Mouse (Mus musculus): Measurements from ENCODE around the gene Lactb. TPM values are rescaled to one million over a fixed set of nuclear protein-coding genes. Genes with fewer than 3 reads are reported as not detected.

Gene Lactb
- polyA plus RNA-seq, 1 experiment: 15.4 TPM

DNA sequence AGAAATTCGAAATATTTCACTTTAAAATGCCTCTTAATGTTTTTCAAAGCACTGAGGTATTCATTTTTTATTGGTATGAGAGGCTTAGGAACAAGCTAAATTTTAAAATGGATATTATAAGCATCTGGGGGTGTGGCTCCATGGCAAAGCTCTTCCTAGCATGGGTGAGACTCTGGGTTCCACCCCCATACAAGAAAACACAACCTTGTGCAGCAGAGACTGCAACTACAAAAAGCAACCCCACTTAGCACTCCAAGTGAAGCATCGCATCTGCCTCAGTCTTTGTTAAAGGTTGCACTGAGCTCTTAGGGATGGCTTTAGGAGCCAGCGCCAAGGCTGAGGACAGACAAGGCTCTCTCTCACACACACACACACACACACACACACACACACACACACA, 13.8 kb downstream of the Lactb start:
- no peak overlapping the region for H3K4me3 ChIP-seq (ENCODE audit: insufficient read depth, low read length)
- no peaks in the 10 kb centered on the region for H3K4me1 ChIP-seq (ENCODE audit: control insufficient read depth, insufficient read depth, low read length)
- no peak overlapping the region for H3K27ac ChIP-seq (ENCODE audit: insufficient read depth, low read length)
- TF ChIP-seq POLR2A (IDR thresholded peaks at IDR 0.05; ENCODE audit: low read depth, low read length) (no peak), CTCF (IDR thresholded peaks at IDR 0.05; ENCODE audit: borderline replicate concordance, insufficient read depth, low read length) (no peak)

DNA sequence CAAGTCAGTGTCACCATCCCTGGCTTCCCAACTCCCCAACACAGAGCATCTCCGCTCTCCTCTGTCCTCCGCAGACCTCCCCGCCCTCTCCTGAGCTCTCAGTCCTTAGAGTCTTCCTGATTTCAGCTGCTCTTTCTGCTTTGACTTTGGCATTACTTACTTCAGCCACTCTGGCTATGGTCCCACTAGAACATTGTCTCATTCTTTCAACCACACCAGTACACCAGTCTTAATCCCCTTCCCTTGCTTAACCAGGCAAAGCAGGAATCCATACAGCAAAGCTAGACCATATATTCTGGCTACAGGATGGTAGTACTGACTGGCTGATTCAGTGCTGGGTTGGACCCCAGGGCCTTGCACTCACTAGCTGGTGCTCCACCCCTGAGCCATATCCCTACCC, 17.8 kb downstream of the Lactb start:
- Histone ChIP-seq H3K4me3 (ENCODE audit: insufficient read depth, low read length) (no peak overlapping the region), H3K4me1 (ENCODE audit: control insufficient read depth, insufficient read depth, low read length) (no peaks in the 10 kb centered on the region), H3K27ac (ENCODE audit: insufficient read depth, low read length) (no peak overlapping the region)
- TF ChIP-seq CTCF (IDR thresholded peaks at IDR 0.05; ENCODE audit: borderline replicate concordance, insufficient read depth, low read length): no peak
- TF ChIP-seq POLR2A (IDR thresholded peaks at IDR 0.05; ENCODE audit: low read depth, low read length): no peak

DNA sequence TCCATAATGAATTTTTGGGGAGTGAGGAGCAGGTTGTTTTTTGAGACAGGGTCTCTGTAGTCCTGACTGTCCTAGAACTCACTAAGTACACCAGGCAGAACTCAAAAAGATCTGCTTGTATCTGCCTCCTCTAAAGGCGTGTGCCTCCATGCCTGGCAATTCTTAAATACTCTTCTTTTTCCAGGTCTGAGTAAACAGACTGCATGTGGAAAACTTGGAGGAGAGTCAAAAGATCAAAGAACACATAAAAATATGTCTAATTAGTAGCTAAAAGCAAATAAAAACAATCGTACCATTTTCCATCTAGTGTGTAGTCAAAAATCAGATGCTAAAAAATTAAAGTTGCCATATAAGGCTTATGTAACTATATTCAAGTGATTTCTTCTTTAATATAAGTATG, 22.4 kb downstream of the Lactb start:
- Histone ChIP-seq H3K4me1 (ENCODE audit: control insufficient read depth, insufficient read depth, low read length) (no peaks in the 10 kb centered on the region), H3K27ac (ENCODE audit: insufficient read depth, low read length) (no peak overlapping the region; the same call in 1 of the 2 replicates), H3K4me3 (ENCODE audit: insufficient read depth, low read length) (no peak overlapping the region)
- TF ChIP-seq POLR2A (IDR thresholded peaks at IDR 0.05; ENCODE audit: low read depth, low read length) (no peak), CTCF (IDR thresholded peaks at IDR 0.05; ENCODE audit: borderline replicate concordance, insufficient read depth, low read length) (no peak)

DNA sequence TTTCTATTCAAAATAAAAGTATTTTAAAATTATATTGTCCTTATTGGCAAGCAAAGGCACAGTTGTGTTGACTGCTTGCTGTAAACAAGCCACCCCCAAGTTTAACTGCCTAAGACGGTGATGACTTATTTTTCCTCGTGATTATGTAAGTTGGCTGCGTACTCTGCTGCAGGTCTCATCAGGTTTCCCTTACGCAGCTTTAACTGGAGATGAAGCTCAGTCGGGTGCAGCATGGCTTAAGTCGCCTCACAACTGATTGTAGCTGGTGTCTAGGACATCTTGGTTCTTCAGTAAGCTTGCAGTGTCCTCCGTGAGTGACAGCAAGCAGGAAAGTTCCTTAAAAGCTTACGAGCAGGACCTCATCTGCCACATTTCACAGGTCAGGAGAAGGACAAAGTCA, 23.0 kb downstream of the Lactb start:
- no peak for TF ChIP-seq POLR2A (IDR thresholded peaks at IDR 0.05; ENCODE audit: low read depth, low read length)
- TF ChIP-seq CTCF (IDR thresholded peaks at IDR 0.05; ENCODE audit: borderline replicate concordance, insufficient read depth, low read length): no peak
- Histone ChIP-seq H3K27ac (ENCODE audit: insufficient read depth, low read length) (no peak overlapping the region), H3K4me1 (ENCODE audit: control insufficient read depth, insufficient read depth, low read length) (no peaks in the 10 kb centered on the region), H3K4me3 (ENCODE audit: insufficient read depth, low read length) (no peak overlapping the region)

DNA sequence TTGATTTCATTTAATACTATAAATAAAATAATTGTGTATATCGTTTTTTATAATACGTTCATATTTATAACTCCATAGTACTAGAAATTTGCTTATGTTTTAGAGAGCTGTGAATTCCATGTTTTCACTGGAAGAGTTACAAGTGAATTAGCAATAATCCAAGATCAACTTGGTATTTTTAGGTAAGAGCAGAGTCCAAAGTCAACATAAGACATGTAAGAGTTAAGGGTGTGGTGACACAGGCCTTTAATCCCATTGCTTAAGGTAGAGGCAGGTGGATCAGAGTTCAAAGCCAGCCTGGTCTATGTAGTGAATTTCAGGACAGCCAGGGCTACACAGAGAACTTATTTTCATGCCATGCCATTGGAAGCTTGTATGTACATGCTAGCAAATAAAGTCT, 26.7 kb downstream of the Lactb start:
- TF ChIP-seq POLR2A (IDR thresholded peaks at IDR 0.05; ENCODE audit: low read depth, low read length): no peak
- no peak for TF ChIP-seq CTCF (IDR thresholded peaks at IDR 0.05; ENCODE audit: borderline replicate concordance, insufficient read depth, low read length)
- Histone ChIP-seq H3K27ac (ENCODE audit: insufficient read depth, low read length) (no peak overlapping the region), H3K4me1 (ENCODE audit: control insufficient read depth, insufficient read depth, low read length) (no peaks in the 10 kb centered on the region), H3K4me3 (ENCODE audit: insufficient read depth, low read length) (no peak overlapping the region)

DNA sequence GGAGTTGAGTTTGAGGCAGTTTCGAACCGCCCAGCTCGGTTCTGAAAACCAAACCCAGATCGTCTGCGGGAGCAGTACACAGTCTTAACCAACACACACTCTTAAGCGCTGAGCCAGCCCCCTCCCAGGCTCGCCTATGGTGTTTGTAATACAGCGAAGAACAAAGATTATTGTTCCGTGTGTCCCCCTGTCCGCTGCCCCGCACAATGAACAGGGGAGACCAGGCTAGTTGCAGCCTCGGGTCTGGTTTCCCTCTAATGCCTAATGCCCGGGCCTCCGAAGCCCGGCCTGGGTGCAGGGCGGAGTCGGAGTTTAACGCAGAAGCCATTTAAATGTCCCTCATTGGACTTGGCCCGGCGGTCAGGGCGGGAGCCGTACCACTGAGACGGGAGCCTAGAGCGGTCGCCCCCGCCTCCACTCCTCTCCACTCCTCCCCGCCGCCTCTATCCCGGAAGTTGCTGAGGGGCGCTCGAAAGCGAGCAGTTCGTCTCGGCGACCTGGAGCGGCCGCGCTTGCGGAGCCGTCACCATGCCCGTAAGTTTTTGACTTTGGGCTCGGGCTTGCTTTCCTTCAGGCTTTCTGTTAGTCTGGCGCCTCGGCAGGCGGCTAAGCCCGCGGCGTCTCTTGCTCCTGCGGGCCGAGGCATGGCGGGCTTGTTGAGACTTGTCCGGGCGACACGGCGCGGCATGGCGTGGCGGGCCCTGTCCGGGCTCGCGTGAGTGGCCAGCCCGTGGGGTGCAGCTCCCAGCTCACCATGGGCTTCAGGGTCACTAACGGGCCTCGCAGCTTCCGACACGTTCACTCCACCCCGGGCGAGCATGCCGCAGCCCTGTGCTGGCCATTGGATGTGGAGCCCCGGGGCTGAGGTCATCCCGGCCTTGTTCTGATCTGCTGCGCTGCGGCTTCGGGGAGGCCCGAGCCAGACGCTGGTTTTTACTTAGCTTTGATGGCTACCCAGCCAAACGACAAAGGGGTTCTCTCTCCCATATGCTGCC, 29.3 kb downstream of the Lactb start, which contains the start of gene Rps27l:
TSS of gene Rps27l (plus strand) at position 440 of the 995 bp plus-strand sequence.
- peaks cover 1% of the 10 kb centered on the region; the same call in 1 of the 2 replicates for H3K4me1 ChIP-seq (ENCODE audit: control insufficient read depth, insufficient read depth, low read length)
- peak within 1 kb of the TSS; percentile 93 for H3K4me3 ChIP-seq (ENCODE audit: insufficient read depth, low read length)
- TF ChIP-seq CTCF (IDR thresholded peaks at IDR 0.05; ENCODE audit: borderline replicate concordance, insufficient read depth, low read length) (no peak), POLR2A (IDR thresholded peaks at IDR 0.05; ENCODE audit: low read depth, low read length) (peak; percentile 90)
- peak within 1 kb of the TSS; percentile 93 for H3K27ac ChIP-seq (ENCODE audit: insufficient read depth, low read length)

DNA sequence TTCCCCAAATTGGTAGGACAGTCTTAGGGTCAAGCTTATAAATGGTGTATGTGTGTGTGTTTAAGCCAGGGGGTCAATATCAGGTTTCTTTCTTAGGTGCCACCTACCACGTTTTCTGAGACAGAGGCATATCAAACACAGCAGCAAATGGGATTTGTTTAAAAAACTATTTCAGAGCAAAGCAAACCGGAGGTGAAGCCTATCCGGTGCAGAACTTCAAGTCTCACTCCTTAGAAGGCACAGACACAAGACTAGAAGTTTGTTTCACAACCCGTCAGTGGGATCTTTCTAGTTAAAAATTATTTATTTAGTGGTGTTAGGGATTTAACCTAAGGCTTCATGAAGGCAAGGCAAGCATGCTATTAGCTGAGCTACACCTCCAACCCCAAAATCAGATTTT, 30.1 kb downstream of the Lactb start:
- peak overlapping the region; percentile 31 for H3K4me3 ChIP-seq (ENCODE audit: insufficient read depth, low read length)
- H3K4me1 ChIP-seq (ENCODE audit: control insufficient read depth, insufficient read depth, low read length): peaks cover 3% of the 10 kb centered on the region; the same call in 1 of the 2 replicates
- no peak for TF ChIP-seq POLR2A (IDR thresholded peaks at IDR 0.05; ENCODE audit: low read depth, low read length)
- no peak for TF ChIP-seq CTCF (IDR thresholded peaks at IDR 0.05; ENCODE audit: borderline replicate concordance, insufficient read depth, low read length)
- H3K27ac ChIP-seq (ENCODE audit: insufficient read depth, low read length): peak overlapping the region; percentile 91

DNA sequence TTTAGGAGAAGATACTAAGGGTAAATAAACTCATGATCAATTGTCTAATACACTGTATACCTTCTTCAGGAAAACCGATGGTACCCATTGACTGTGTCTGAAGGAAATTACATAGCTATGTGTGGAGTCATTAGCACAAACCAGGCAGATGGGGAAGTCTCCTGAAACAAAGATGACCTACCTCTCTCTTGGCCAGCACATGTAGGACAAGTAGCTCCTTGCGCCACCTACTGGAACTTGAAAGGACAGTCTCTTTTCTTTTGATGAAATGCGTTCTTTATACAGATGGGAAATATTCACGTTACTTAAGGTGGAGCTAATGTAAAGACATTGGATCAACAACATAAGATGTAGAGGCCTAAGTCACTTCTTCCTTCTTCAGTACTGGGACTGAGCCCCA, 36.4 kb downstream of the Lactb start:
- Histone ChIP-seq H3K4me1 (ENCODE audit: control insufficient read depth, insufficient read depth, low read length) (peaks cover 5% of the 10 kb centered on the region; the same call in 1 of the 2 replicates), H3K27ac (ENCODE audit: insufficient read depth, low read length) (no peak overlapping the region), H3K4me3 (ENCODE audit: insufficient read depth, low read length) (no peak overlapping the region)
- peak; percentile 34; the same call in 1 of the 2 replicates for TF ChIP-seq CTCF (IDR thresholded peaks at IDR 0.05; ENCODE audit: borderline replicate concordance, insufficient read depth, low read length)
- TF ChIP-seq POLR2A (IDR thresholded peaks at IDR 0.05; ENCODE audit: low read depth, low read length): no peak

DNA sequence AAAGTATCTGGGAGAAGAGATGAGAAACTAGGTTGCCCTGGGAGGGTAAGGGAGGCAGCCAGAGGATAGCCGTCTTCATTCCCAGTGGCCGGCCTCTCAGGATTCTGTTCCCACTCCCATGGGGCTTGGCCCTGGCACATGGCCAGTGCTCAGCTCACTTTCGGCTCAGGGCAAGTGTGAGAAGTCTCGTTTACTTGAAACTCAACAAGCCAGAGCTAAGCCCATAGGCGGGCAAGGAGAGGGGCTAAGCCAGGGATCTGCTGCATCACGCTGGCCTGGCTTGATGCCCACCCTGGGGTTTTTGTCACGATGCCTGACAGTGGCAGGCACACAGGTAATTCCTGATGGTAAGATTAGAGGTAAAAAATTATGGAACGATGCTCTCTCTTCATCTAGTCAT, 37.8 kb downstream of the Lactb start:
- no peak overlapping the region for H3K27ac ChIP-seq (ENCODE audit: insufficient read depth, low read length)
- no peak for TF ChIP-seq POLR2A (IDR thresholded peaks at IDR 0.05; ENCODE audit: low read depth, low read length)
- no peak for TF ChIP-seq CTCF (IDR thresholded peaks at IDR 0.05; ENCODE audit: borderline replicate concordance, insufficient read depth, low read length)
- H3K4me3 ChIP-seq (ENCODE audit: insufficient read depth, low read length): no peak overlapping the region
- H3K4me1 ChIP-seq (ENCODE audit: control insufficient read depth, insufficient read depth, low read length): peaks cover 5% of the 10 kb centered on the region; the same call in 1 of the 2 replicates
